Mouse (Mus musculus) cerebellum, postnatal 14 days (tissue): ENCODE results near the gene Stim2.

Experiments used
- DNase-seq, 2 experiments: peaks; one replicate each; pipeline ENCODE4 v3.0.0; 2021; ENCODE audit warnings: mixed read lengths in 2 of 2

Stim2 gene

GRCm38 (mm10) chr5:54051056-54051455 lies 52.8 kb downstream of the Stim2 start:
- no peak for DNase-seq

- DNase-seq: no peak
Measured at GRCm38 (mm10) chr5:54052205-54052604, 53.9 kb downstream of the Stim2 start.

- no peak for DNase-seq
Measured at GRCm38 (mm10) chr5:54053673-54054366, 55.5 kb downstream of the Stim2 start.

- no peak for DNase-seq
Measured at GRCm38 (mm10) chr5:54056266-54056665, 58.0 kb downstream of the Stim2 start.

DNA sequence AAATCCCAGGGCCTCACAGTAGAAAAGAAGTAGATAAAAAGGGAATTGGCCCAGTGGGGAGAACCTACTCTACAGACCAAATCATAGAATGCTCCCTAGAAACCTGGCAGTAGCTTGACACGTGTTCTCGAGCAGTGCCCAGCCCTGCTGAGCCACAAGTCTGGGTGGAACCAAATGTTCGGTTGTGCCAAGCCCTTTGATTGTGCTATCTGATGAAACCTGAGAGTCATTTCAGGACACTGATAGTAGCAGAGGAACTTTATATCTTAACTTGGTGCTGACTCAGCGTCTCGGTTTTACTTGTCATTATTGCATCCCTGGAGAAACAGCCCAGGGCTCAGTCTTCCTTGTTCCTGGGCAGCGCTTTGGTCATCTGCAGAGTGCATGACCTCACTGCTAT lies 61.7 kb downstream of the Stim2 start:
- peak; percentile 24 to 67 for DNase-seq

GRCm38 (mm10) chr5:54062079-54062478 lies 63.8 kb downstream of the Stim2 start:
- no peak for DNase-seq

GRCm38 (mm10) chr5:54067591-54067990 lies 69.3 kb downstream of the Stim2 start:
- DNase-seq: no peak

DNA sequence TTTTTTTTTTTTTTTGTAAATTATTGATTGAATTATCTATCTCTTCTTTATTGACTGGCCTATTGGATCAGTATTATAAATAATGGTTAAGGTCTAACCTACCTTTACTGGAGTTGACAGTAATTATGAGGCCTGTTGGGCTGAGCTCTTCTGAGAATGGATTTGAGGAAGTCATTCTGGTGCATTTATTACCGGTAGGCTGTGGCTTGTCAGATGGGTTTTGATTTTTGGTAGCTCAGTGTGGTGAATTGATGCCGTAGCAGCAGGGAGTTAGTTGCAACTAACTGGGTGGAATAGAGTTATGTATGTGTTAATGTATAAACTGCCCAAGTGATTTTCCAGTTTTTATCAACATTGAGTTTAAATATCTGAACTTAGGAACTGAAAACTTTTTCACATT lies 72.2 kb downstream of the Stim2 start:
- DNase-seq: no peak

DNA sequence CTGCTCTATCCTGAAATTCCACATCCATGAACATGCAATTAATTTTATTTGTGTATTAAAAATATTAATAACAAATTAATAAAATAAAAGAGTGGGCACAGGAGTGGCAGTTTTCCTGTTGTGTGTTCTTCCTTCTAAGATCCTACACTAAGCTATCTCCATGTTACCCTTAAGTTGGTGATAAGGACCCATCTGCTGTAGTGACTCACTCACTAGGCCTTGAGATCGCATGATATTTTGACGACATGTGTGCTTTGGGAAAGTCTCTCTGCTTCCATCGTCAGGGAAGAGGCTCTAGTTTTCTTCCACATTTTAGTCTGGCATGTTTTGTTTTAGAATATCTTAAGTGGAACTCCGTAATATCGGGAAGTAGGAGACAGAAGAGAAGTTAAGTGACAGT lies 73.0 kb downstream of the Stim2 start:
- no peak for DNase-seq

DNA sequence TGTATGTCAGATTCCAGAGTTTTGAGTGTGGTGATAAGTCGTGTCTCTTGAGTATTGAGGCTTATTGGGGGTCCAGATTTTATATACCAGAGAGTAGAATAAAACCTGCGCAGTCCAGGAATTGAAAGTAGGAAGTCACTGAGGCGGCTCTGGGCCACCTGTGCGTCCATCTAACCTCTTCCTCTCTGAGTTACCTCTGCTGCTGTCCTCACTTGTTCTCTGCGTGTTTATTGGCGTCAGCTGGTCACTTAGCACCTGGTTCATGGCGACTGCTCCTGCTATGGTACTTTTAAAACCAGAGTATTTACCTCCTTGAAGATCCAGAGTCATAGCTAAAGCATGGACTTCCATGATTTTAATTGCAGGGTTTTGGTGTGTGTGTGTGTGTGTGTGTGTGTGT lies 73.4 kb downstream of the Stim2 start:
- DNase-seq: no peak

DNA sequence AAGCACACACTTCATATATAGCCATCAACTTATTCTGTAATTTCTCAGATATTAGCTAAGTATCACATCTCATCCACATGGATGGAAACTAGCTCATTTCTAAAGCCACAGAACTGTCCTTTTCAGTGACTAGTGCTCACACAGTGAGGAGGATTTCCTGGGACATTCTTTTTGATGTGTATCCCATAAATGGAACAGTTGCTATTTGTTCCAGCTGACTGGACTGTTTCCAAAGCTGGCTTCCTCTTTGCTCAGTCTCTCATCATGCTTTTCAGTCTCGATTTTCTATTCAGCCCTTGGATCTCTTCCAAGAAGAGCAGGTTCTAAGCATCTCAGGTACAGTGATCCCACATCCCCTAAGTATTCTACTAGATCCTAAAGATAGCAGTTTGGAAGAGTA lies 75.0 kb downstream of the Stim2 start:
- peak; percentile 22 to 58 for DNase-seq

DNA sequence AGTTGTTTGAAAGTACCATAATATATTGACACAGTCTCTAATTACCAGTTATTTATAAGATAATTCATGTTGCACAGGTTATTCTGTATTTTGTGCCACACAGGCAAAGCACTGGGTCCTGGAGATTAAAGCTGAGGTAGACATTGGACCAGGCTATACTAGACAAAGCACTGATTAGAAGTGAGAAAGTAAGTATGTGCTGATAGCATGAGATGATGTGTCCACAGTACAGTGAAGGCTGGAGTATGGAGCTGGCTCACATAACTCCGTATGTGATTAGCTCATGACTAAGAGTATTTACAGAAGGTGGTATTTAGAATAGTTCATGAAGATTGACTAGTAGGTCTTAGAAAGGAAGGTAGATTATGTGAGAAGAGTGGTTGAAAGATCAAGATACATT lies 81.7 kb downstream of the Stim2 start:
- no peak for DNase-seq

- DNase-seq: no peak
Measured at GRCm38 (mm10) chr5:54087912-54088311, 89.6 kb downstream of the Stim2 start.

DNA sequence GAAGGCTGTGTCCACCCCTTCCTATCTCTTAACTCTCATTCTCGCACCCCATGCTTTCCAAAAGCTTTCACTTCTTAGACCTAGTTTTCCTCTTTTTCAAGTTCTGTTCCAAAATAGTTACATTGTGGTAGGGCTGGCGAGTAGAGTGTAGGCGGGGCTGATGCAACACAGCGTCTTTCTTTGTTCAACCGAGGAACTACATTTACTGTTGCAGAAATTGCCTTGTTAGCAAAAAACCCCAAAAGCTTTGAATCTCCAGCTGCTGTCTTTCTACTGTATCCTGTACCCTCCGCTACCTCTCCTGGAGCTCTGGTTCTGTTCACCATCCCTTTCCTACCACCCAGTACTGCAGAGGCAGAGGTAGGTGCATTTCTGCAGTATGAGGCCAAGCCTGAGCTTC lies 99.9 kb downstream of the Stim2 start:
- no peak for DNase-seq

DNA sequence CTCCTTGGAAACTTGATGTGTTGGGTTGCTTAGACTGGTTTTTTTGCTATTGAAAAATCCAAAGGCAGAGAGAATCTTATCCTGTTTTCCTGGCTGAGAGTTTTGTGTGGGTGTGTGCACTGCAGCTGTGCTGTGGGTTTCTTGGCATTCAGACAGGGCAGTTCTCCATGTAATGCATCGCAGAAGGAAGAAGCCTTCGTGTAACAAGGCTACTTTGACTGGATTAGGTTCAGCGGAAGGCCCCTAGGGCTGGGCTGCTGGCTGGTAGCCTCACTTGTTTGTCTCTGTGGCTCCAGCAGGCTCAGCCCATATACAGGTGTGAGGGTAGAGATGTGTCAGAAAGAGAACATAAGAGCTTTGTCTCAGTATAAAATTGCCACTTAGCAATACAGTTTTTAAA lies 102.6 kb downstream of the Stim2 start:
- DNase-seq: peak; percentile 32 to 35

GRCm38 (mm10) chr5:54101318-54101717 lies 103.0 kb downstream of the Stim2 start:
- no peak for DNase-seq

- no peak for DNase-seq
Measured at GRCm38 (mm10) chr5:54101960-54102359, 103.7 kb downstream of the Stim2 start.

DNA sequence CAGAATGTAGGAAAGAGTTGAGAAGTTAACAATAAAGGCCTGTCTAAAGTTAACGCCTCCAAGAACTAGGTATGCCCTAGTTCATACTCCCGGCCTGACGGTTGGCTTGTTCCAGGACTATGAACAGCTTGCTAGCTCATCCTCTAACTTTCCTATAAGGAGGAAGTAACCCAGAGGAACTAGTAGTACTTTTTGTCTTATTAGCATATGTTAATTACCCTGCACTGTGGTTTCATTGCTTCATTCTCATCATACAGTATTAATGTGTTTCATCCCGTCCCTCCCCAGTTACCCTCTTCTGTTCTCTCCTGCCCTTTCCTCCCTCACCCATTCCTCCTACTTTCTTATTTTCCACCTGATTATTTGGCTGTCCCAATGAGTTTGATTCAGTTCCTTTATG lies 108.4 kb downstream of the Stim2 start:
- DNase-seq: no peak

DNA sequence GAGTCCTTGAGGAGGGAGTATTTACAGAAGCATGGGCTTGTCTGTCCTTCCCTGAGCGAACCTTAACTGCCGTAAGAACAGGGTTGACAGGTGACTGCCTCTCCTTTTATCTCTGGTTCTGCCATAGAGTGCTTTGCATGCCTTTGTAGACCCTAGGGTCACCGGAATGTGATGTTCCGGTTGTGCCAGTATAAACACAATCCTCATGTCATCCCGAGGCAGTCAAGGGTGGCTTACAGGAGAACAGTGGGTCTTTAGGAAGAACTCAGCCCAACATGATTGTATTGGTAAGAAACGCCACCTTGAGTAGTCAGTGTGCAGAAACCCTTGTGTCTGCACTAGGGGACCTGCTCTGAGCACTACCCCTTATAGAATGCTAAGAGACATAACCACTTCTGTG lies 108.8 kb downstream of the Stim2 start:
- no peak for DNase-seq

DNA sequence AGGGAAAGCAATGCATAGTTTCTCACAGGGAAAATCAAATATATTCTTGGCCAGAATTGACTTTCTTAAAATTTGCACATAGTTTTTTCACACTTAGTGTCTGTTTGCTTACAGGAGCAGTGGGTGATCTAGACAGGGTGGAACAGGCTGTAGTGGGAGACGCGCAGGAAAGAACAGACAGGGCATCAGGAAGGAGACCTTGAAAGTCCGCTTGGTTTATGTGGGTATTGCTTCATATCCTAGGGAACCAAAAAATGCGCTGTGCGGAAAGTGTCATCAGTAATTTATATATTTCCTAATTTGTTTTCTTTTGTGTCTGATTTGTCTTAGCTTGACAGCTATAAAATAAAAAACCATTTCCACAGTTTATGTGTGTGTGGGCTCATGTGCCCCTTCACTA lies 110.8 kb downstream of the Stim2 start:
- DNase-seq: no peak

GRCm38 (mm10) chr5:54110789-54111188 lies 112.5 kb downstream of the Stim2 start:
- DNase-seq: no peak

GRCm38 (mm10) chr5:54113284-54113683 lies 115.0 kb downstream of the Stim2 start:
- DNase-seq: peak; percentile 74 to 76

- no peak for DNase-seq
Measured at GRCm38 (mm10) chr5:54116538-54116937, 118.2 kb downstream of the Stim2 start.

- no peak for DNase-seq
Measured at GRCm38 (mm10) chr5:54118410-54119212, 120.3 kb downstream of the Stim2 start.
